Mouse (Mus musculus): ENCODE data around the gene Tdrkh.

GRCm38 (mm10) chr3:94478591-94479169 lies 65.6 kb downstream of the Tdrkh start:
- TF ChIP-seq TCF12 (IDR thresholded peaks at IDR 0.05; ENCODE audit: low read depth, low read length) (no peak), EP300 (IDR thresholded peaks at IDR 0.05; ENCODE audit: low read length) (no peak), ZNF384 (IDR thresholded peaks at IDR 0.05; ENCODE audit: low read depth, low read length) (no peak), RCOR1 (conservative IDR thresholded peaks at IDR 0.05; ENCODE audit: low read depth, low read length) (no peak), CTCF (conservative IDR thresholded peaks at IDR 0.05 in 1 of 2, IDR thresholded peaks at IDR 0.05 in 1 of 2; ENCODE audit: low read depth in 2 of 2, low read length in 2 of 2) (no peak), MAZ (IDR thresholded peaks at IDR 0.05; ENCODE audit: low read depth, low read length) (no peak), JUND (conservative IDR thresholded peaks at IDR 0.05; ENCODE audit: low read depth, low read length) (no peak), SMC3 (IDR thresholded peaks at IDR 0.05; ENCODE audit: low read depth, low read length) (no peak), SIN3A (IDR thresholded peaks at IDR 0.05; ENCODE audit: low read length) (no peak), POLR2A (IDR thresholded peaks at IDR 0.05; ENCODE audit: low read depth, low read length) (no peak), ZC3H11A (IDR thresholded peaks at IDR 0.05; ENCODE audit: low read depth, low read length) (no peak), KAT2A (IDR thresholded peaks at IDR 0.05; ENCODE audit: insufficient replicate concordance, low read length) (no peak), NRF1 (IDR thresholded peaks at IDR 0.05; ENCODE audit: low read depth, low read length) (no peak), ZKSCAN1 (IDR thresholded peaks at IDR 0.05; ENCODE audit: borderline replicate concordance, low read depth, low read length) (no peak)
